In genomic region chr19:55376331-55376730, GRCm38 (mm10) we compare ENCODE assay signal across 25 mouse cellular contexts.
DNase-seq lines count a peak whose midpoint lies in the region; ATAC-seq and TF ChIP-seq lines count a peak whose summit lies in the region.
"Had no signal": no experiment of that assay in that cellular context is flagged by ENCODE, and none has a peak within 500 bp of the region (broad histone marks: within the 10 kb centered on the region; RNA-seq: fewer than 3 reads in every experiment).

No protein-coding gene starts in this region.

- peaks cover 3% of the 10 kb centered on the region for H3K36me3 ChIP-seq in liver, embryonic 14.5 days (replicated peaks; ENCODE audit: control insufficient read depth, insufficient read depth, low read depth)
- no peaks in the 10 kb centered on the region for H3K36me3 ChIP-seq in liver, embryonic 11.5 days (ENCODE audit: control insufficient read depth, insufficient read depth, low read length)
- peaks cover 2 to 14% of the 10 kb centered on the region in 2 experiments; a peak in 3 of 4 replicates for H3K36me3 ChIP-seq in MEL (ENCODE audit: control insufficient read depth in 1 of 2, insufficient read depth in 2 of 2, low read length in 2 of 2)
- H3K36me3 ChIP-seq: embryonic facial prominence, embryonic 10.5 days; heart, embryonic 13.5 days; hindbrain, embryonic 12.5 days; limb, embryonic 15.5 days; neural tube, embryonic 12.5 days had no signal

- TF ChIP-seq RAD21 in MEL (IDR thresholded peaks at IDR 0.05; ENCODE audit: low read depth, low read length): no peak

- H3K4me3 ChIP-seq in liver, embryonic 14.5 days (ENCODE audit: insufficient read depth in 1 of 2, low read depth in 2 of 2, low read length in 2 of 2): no peak overlapping the region
- H3K4me3 ChIP-seq in liver, embryonic 11.5 days (ENCODE audit: low read depth, low read length): no peak overlapping the region
- H3K4me3 ChIP-seq in MEL (ENCODE audit: control insufficient read depth in 1 of 2, insufficient read depth in 1 of 2, low read depth in 2 of 2, low read length in 2 of 2): no peak overlapping the region
- H3K4me3 ChIP-seq: embryonic facial prominence, embryonic 10.5 days; heart, adult 2 months; heart, embryonic 13.5 days; hindbrain, embryonic 12.5 days; limb, embryonic 15.5 days; neural tube, embryonic 12.5 days had no signal

- H3K9me3 ChIP-seq in liver, embryonic 14.5 days (ENCODE audit: control insufficient read depth, low read length): no peaks in the 10 kb centered on the region
- H3K9me3 ChIP-seq in liver, embryonic 11.5 days (ENCODE audit: control insufficient read depth, low read length): no peaks in the 10 kb centered on the region
- no peaks in the 10 kb centered on the region for H3K9me3 ChIP-seq in MEL (replicated peaks; ENCODE audit: insufficient read depth, low read length)
- H3K9me3 ChIP-seq: embryonic facial prominence, embryonic 10.5 days; heart, embryonic 13.5 days; hindbrain, embryonic 12.5 days; limb, embryonic 15.5 days; neural tube, embryonic 12.5 days had no signal

- no peaks in the 10 kb centered on the region for H3K27me3 ChIP-seq in liver, embryonic 14.5 days (ENCODE audit: control insufficient read depth, insufficient read depth, low read length)
- no peaks in the 10 kb centered on the region for H3K27me3 ChIP-seq in liver, embryonic 11.5 days (replicated peaks; ENCODE audit: control insufficient read depth, insufficient read depth, low read length)
- H3K27me3 ChIP-seq in MEL (ENCODE audit: control insufficient read depth in 1 of 2, insufficient read depth in 2 of 2, low read length in 2 of 2): no peaks in the 10 kb centered on the region
- H3K27me3 ChIP-seq: heart, embryonic 13.5 days; hindbrain, embryonic 12.5 days; limb, embryonic 15.5 days; neural tube, embryonic 12.5 days had no signal

- peaks cover 7% of the 10 kb centered on the region in 2 experiments for H3K4me1 ChIP-seq in liver, embryonic 14.5 days (replicated peaks; ENCODE audit: control insufficient read depth in 2 of 2, insufficient read depth in 2 of 2, low read length in 1 of 2)
- peaks cover 14% of the 10 kb centered on the region for H3K4me1 ChIP-seq in liver, embryonic 11.5 days (replicated peaks; ENCODE audit: control insufficient read depth, insufficient read depth, low read length)
- peaks cover 3 to 12% of the 10 kb centered on the region in 2 experiments; a peak in 2 of 4 replicates for H3K4me1 ChIP-seq in MEL (ENCODE audit: control insufficient read depth in 1 of 2, insufficient read depth in 2 of 2, low read length in 2 of 2)
- H3K4me1 ChIP-seq: heart, embryonic 13.5 days had no signal

- no peak for TF ChIP-seq POLR2A in MEL (IDR thresholded peaks at IDR 0.05; ENCODE audit: control insufficient read depth in 1 of 2, insufficient read depth in 1 of 2, low read depth in 1 of 2, low read length in 2 of 2, poor library complexity in 1 of 2)
- no peak for TF ChIP-seq POLR2A in brain, embryonic 14.5 days (IDR thresholded peaks at IDR 0.05; ENCODE audit: borderline replicate concordance, extremely low read depth, insufficient read depth, insufficient read length, poor library complexity, severe bottlenecking)

- H3K9ac ChIP-seq in liver, embryonic 14.5 days (replicated peaks): no peak overlapping the region
- H3K9ac ChIP-seq in liver, embryonic 11.5 days (ENCODE audit: low read depth, low read length): no peak overlapping the region
- H3K9ac ChIP-seq in MEL (ENCODE audit: control insufficient read depth, low read depth, low read length, poor library complexity, severe bottlenecking): no peak overlapping the region
- H3K9ac ChIP-seq: heart, embryonic 13.5 days; hindbrain, embryonic 12.5 days; limb, embryonic 15.5 days; neural tube, embryonic 12.5 days had no signal

- TF ChIP-seq CTCF in liver, embryonic 14.5 days (IDR thresholded peaks at IDR 0.05; ENCODE audit: low read depth): no peak
- no peak for TF ChIP-seq CTCF in MEL (IDR thresholded peaks at IDR 0.05 in 2 of 3, conservative IDR thresholded peaks at IDR 0.05 in 1 of 3; ENCODE audit: control insufficient read depth in 1 of 3, insufficient read depth in 1 of 3, low read depth in 2 of 3, low read length in 3 of 3, poor library complexity in 1 of 3, severe bottlenecking in 1 of 3)
- no peak for TF ChIP-seq CTCF in brain, embryonic 14.5 days (IDR thresholded peaks at IDR 0.05; ENCODE audit: borderline replicate concordance, extremely low read depth, insufficient read depth, insufficient read length)

- WGBS in liver, embryonic 14.5 days (ENCODE audit: insufficient replicate concordance): 52% methylated on average over 6 of the region's 6 CpGs
- WGBS in liver, embryonic 11.5 days: 75% methylated on average over 6 of the region's 6 CpGs

- ATAC-seq in liver, embryonic 14.5 days (ENCODE audit: insufficient read depth): no peak
- no peak for ATAC-seq in liver, embryonic 11.5 days (replicated peaks; ENCODE audit: low FRiP score)
- ATAC-seq: activated CD4-positive, CD25-positive, alpha-beta regulatory T cell, adult 4 months; inflammation-experienced regulatory T-cells, adult 6 months had no signal

- TF ChIP-seq EP300 in liver, embryonic 14.5 days (IDR thresholded peaks at IDR 0.05; ENCODE audit: low read depth): peak; percentile 48
- TF ChIP-seq EP300 in MEL (IDR thresholded peaks at IDR 0.05; ENCODE audit: low read depth in 1 of 2, low read length in 2 of 2): peak; percentile 28 to 68; a peak in 3 of 4 replicates

- H3K4me2 ChIP-seq in liver, embryonic 14.5 days (ENCODE audit: low read depth): no peak overlapping the region
- H3K4me2 ChIP-seq in liver, embryonic 11.5 days: no peak overlapping the region
- H3K4me2 ChIP-seq: heart, embryonic 13.5 days; hindbrain, embryonic 12.5 days; limb, embryonic 15.5 days; neural tube, embryonic 12.5 days had no signal

- DNase-seq in liver, embryonic 14.5 days (ENCODE audit: low read depth in 3 of 3, low spot score in 3 of 3): no peak
- DNase-seq in liver, embryonic 11.5 days (ENCODE audit: low spot score): no peak
- DNase-seq in MEL (ENCODE audit: low read depth, low spot score): peak; percentile 20
- DNase-seq in brain, embryonic 14.5 days (ENCODE audit: low read depth): peak; percentile 90
- DNase-seq in forelimb bud, embryonic 11.5 days (ENCODE audit: low read depth, low spot score): peak; percentile 9
- DNase-seq in embryo, embryonic 11 days: no peak
- no peak for DNase-seq in ovary, adult 18-20 months (ENCODE audit: low spot score)
- DNase-seq in adrenal gland, postnatal 25 days: no peak
- DNase-seq: adrenal gland, adult 8-10 months; cerebellum, adult 9-10 months; gastrocnemius, postnatal 36 days; heart, adult 2 months; heart, postnatal 14 days; kidney, adult 18-20 months; kidney, postnatal 4 days; lung, adult 18-20 months; lung, postnatal 10 days; thymus, adult 2 months had no signal

- H3K27ac ChIP-seq in liver, embryonic 14.5 days: no peak overlapping the region
- no peak overlapping the region for H3K27ac ChIP-seq in liver, embryonic 11.5 days (ENCODE audit: low read depth, low read length)
- H3K27ac ChIP-seq in MEL (ENCODE audit: control insufficient read depth, low read depth, low read length): no peak overlapping the region
- H3K27ac ChIP-seq: embryonic facial prominence, embryonic 10.5 days; heart, adult 2 months; heart, embryonic 13.5 days; hindbrain, embryonic 12.5 days; limb, embryonic 15.5 days; neural tube, embryonic 12.5 days had no signal

- no peaks in the 10 kb centered on the region; the same call in 1 of the 2 replicates for H3K79me2 ChIP-seq in MEL (ENCODE audit: control insufficient read depth, insufficient read depth, low read length, poor library complexity)

TF ChIP-seq in MEL, 35 proteins besides CTCF, POLR2A, EP300 and RAD21 (continues in another document):
- no peak for TF ChIP-seq USF2 (IDR thresholded peaks at IDR 0.05; ENCODE audit: borderline replicate concordance in 1 of 2, insufficient read depth in 1 of 2, low read depth in 1 of 2, low read length in 2 of 2)
- TF ChIP-seq MYB (IDR thresholded peaks at IDR 0.05; ENCODE audit: low read depth, low read length): no peak
- no peak for TF ChIP-seq MEF2A (IDR thresholded peaks at IDR 0.05; ENCODE audit: extremely low read depth, insufficient replicate concordance, low read depth, low read length, poor library complexity, severe bottlenecking)
- TF ChIP-seq MAZ (IDR thresholded peaks at IDR 0.05; ENCODE audit: low read depth, low read length): no peak
- TF ChIP-seq KAT2A (conservative IDR thresholded peaks at IDR 0.05; ENCODE audit: low read depth, low read length): no peak
- no peak for TF ChIP-seq CHD1 (IDR thresholded peaks at IDR 0.05; ENCODE audit: low read depth, low read length)
- peak; percentile 47; the same call in 1 of the 2 replicates for TF ChIP-seq GATA1 (IDR thresholded peaks at IDR 0.05; ENCODE audit: low read depth, low read length)
- TF ChIP-seq MYC (IDR thresholded peaks at IDR 0.05; ENCODE audit: low read depth, low read length): no peak
- TF ChIP-seq SIN3A (IDR thresholded peaks at IDR 0.05; ENCODE audit: low read length): no peak
- no peak for TF ChIP-seq ELF1 (IDR thresholded peaks at IDR 0.05; ENCODE audit: low read depth, low read length)
- TF ChIP-seq ZMIZ1 (IDR thresholded peaks at IDR 0.05; ENCODE audit: low read depth, low read length): no peak
- no peak for TF ChIP-seq UBTF (IDR thresholded peaks at IDR 0.05; ENCODE audit: borderline replicate concordance, insufficient read depth, low read depth, low read length)
- no peak for TF ChIP-seq ZKSCAN1 (IDR thresholded peaks at IDR 0.05; ENCODE audit: low read depth, low read length)
- no peak for TF ChIP-seq GABPA (IDR thresholded peaks at IDR 0.05; ENCODE audit: low read depth, low read length)
- no peak for TF ChIP-seq POLR2AphosphoS5 (IDR thresholded peaks at IDR 0.05; ENCODE audit: borderline replicate concordance, low read depth, low read length)
- no peak for TF ChIP-seq SMC3 (IDR thresholded peaks at IDR 0.05; ENCODE audit: low read depth, low read length)
- peak; percentile 98 for TF ChIP-seq RCOR1 (IDR thresholded peaks at IDR 0.05; ENCODE audit: low read depth, low read length)
- TF ChIP-seq MAFK (IDR thresholded peaks at IDR 0.05; ENCODE audit: borderline replicate concordance, low read depth, low read length): peak; percentile 39; the same call in 1 of the 2 replicates
- TF ChIP-seq TBP (IDR thresholded peaks at IDR 0.05; ENCODE audit: low read depth, low read length): no peak
- no peak for TF ChIP-seq POLR2AphosphoS2 (IDR thresholded peaks at IDR 0.05; ENCODE audit: low read length)
- TF ChIP-seq TAL1 (IDR thresholded peaks at IDR 0.05; ENCODE audit: low read length): peak; percentile 41
- TF ChIP-seq MXI1 (IDR thresholded peaks at IDR 0.05; ENCODE audit: low read depth, low read length): no peak
- TF ChIP-seq ZC3H11A (IDR thresholded peaks at IDR 0.05; ENCODE audit: low read depth, low read length): no peak
- TF ChIP-seq ETS1 (IDR thresholded peaks at IDR 0.05; ENCODE audit: low read depth, low read length): no peak
- TF ChIP-seq NRF1 (IDR thresholded peaks at IDR 0.05; ENCODE audit: insufficient read depth, low read depth, low read length, poor library complexity, severe bottlenecking): no peak
- TF ChIP-seq NELFE (IDR thresholded peaks at IDR 0.05; ENCODE audit: low read depth, low read length): no peak

Comparison
In these comparisons a context has a peak if more than half of its experiments do, and no peak if none do; other contexts are left out.
1. DNase-seq: peak in MEL (single experiment), brain, embryonic 14.5 days (single experiment) and forelimb bud, embryonic 11.5 days (single experiment); none in liver, embryonic 14.5 days (0 of 3), liver, embryonic 11.5 days (single experiment), embryo, embryonic 11 days (single experiment), ovary, adult 18-20 months (single experiment) and adrenal gland, postnatal 25 days (single experiment).